Mouse (Mus musculus): ENCODE measurements around the gene Dcun1d5. TPM values are rescaled to one million over a fixed set of nuclear protein-coding genes. Genes with fewer than 3 reads are reported as not detected.
"Not testable (repeated sequence)": the region's sequence is repeated elsewhere in the genome, so short reads cannot be mapped to it uniquely, and the experiment has no call there.

Gene Dcun1d5
- polyA plus RNA-seq, 1 experiment from 2014 or later = 137 TPM

DNA sequence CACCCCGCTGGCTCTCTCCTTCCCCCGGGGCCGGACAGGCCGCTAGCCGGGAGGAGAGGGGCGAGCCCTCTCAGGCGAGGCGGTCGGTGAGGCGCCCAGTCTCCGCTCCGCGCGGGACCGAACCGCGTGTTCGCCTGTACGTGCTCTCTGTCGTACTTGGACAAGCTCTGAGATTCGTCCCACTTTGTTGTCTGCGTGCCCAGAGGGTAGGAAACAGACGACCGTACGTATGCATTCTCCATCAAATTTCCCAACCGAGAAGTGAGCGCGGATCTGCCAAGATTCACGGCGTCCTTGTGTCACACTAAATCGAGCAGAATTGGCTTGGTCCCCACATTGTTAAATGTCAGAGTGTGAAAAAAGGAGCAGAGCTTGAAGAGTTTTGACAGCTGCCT lies 574 bp downstream of the Dcun1d5 start:
- Histone ChIP-seq H3K27me3 (ENCODE audit: control insufficient read depth, insufficient read depth, low read length) (no peaks in the 10 kb centered on the region), H3K4me1 (ENCODE audit: control insufficient read depth, insufficient read depth, low read length) (peaks cover 5% of the 10 kb centered on the region; the same call in 1 of the 2 replicates), H3K27ac (ENCODE audit: low read depth, low read length) (peak overlapping the region; percentile 92; the same call in 1 of the 2 replicates), H3K4me3 (ENCODE audit: low read depth, low read length) (peak overlapping the region; percentile 91), H3K9me3 (ENCODE audit: control insufficient read depth, low read length) (no peaks in the 10 kb centered on the region), H3K36me3 (ENCODE audit: control insufficient read depth, insufficient read depth, low read length) (no peaks in the 10 kb centered on the region), H3K4me2 (ENCODE audit: low read depth) (peak overlapping the region; percentile 87), H3K9ac (ENCODE audit: low read length) (peak overlapping the region; percentile 86)
- DNase-seq (ENCODE audit: low spot score) = peak; percentile 41
- WGBS = under 1% methylated on average over 27 of the region's 31 CpGs
- ATAC-seq (ENCODE audit: insufficient read depth, low FRiP score, low TSS enrichment) = peak; percentile 75

DNA sequence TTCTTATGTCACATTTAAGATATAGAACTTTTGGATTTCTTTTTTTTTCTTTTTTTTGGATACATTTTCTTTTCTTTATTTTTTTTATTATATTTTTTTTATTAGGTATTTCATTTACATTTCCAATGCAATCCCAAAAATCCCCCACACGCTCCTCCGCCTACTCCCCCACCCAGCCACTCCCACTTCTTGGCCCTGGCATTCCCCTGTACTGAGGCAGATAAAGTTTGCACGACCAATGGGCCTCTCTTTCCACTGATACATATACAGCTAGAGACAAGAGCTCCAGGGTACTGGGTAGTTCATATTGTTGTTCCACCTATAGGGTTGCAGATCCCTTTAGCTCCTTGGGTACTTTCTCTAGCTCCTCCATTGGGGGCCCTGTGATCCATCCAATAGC lies 6.4 kb downstream of the Dcun1d5 start:
- H3K4me3 ChIP-seq (ENCODE audit: low read depth, low read length); H3K9me3 ChIP-seq (ENCODE audit: control insufficient read depth, low read length); H3K4me2 ChIP-seq (ENCODE audit: low read depth); H3K36me3 ChIP-seq (ENCODE audit: control insufficient read depth, insufficient read depth, low read length); DNase-seq (ENCODE audit: low spot score); ATAC-seq (ENCODE audit: insufficient read depth, low FRiP score, low TSS enrichment); H3K9ac ChIP-seq (ENCODE audit: low read length); H3K27ac ChIP-seq (ENCODE audit: low read depth, low read length); H3K4me1 ChIP-seq (ENCODE audit: control insufficient read depth, insufficient read depth, low read length); H3K27me3 ChIP-seq (ENCODE audit: control insufficient read depth, insufficient read depth, low read length): not testable (repeated sequence)
- WGBS = 94% methylated on average over 3 of the region's 3 CpGs

- peak; percentile 14 for DNase-seq (ENCODE audit: low spot score)
- Histone ChIP-seq H3K36me3 (ENCODE audit: control insufficient read depth, insufficient read depth, low read length) (peaks cover 3% of the 10 kb centered on the region; the same call in 1 of the 2 replicates), H3K4me1 (ENCODE audit: control insufficient read depth, insufficient read depth, low read length) (no peaks in the 10 kb centered on the region), H3K9me3 (ENCODE audit: control insufficient read depth, low read length) (no peaks in the 10 kb centered on the region), H3K9ac (ENCODE audit: low read length) (no peak overlapping the region), H3K4me3 (ENCODE audit: low read depth, low read length) (no peak overlapping the region), H3K4me2 (ENCODE audit: low read depth) (no peak overlapping the region), H3K27ac (ENCODE audit: low read depth, low read length) (no peak overlapping the region), H3K27me3 (ENCODE audit: control insufficient read depth, insufficient read depth, low read length) (no peaks in the 10 kb centered on the region)
- 53% methylated on average over 2 of the region's 2 CpGs for WGBS
- 0 out of 2 replicates have a peak, but pooled peaks have one; percentile 16 for ATAC-seq (ENCODE audit: insufficient read depth, low FRiP score, low TSS enrichment)
Observed at GRCm38 (mm10) chr9:7216240-7216639, 31.9 kb downstream of the Dcun1d5 start.

DNA sequence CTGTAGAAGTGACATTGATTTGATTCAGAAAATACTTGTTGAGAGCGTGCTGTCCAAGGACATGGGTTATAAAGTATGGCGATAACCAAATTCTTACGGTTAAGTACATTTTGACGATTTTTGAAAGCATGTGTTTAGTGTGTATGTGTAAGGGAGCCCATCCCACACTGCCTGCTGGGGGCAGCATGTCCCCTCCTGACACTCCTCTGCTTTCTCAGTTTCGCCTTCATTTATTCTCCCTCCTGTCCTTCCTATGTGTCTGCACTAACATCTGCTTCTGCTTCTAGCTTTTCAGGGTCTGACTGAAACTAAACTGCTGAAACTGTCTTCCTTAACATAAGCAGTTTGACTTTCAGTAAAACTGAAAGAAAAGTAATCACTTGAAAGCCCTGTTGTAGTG lies 36.7 kb downstream of the Dcun1d5 start:
- H3K4me1 ChIP-seq (ENCODE audit: control insufficient read depth, insufficient read depth, low read length) = no peaks in the 10 kb centered on the region
- H3K36me3 ChIP-seq (ENCODE audit: control insufficient read depth, insufficient read depth, low read length) = no peaks in the 10 kb centered on the region
- H3K4me2 ChIP-seq (ENCODE audit: low read depth) = no peak overlapping the region
- no peak for DNase-seq (ENCODE audit: low spot score)
- H3K4me3 ChIP-seq (ENCODE audit: low read depth, low read length) = no peak overlapping the region
- H3K27me3 ChIP-seq (ENCODE audit: control insufficient read depth, insufficient read depth, low read length) = no peaks in the 10 kb centered on the region
- no peak overlapping the region for H3K27ac ChIP-seq (ENCODE audit: low read depth, low read length)
- ATAC-seq (ENCODE audit: insufficient read depth, low FRiP score, low TSS enrichment) = no peak
- H3K9me3 ChIP-seq (ENCODE audit: control insufficient read depth, low read length) = no peaks in the 10 kb centered on the region
- WGBS = 89% methylated on average over 5 of the region's 5 CpGs
- H3K9ac ChIP-seq (ENCODE audit: low read length) = no peak overlapping the region

GRCm38 (mm10) chr9:7221460-7221859 lies 37.1 kb downstream of the Dcun1d5 start:
- no peaks in the 10 kb centered on the region for H3K9me3 ChIP-seq (ENCODE audit: control insufficient read depth, low read length)
- no peak overlapping the region for H3K9ac ChIP-seq (ENCODE audit: low read length)
- H3K27ac ChIP-seq (ENCODE audit: low read depth, low read length) = no peak overlapping the region
- H3K4me2 ChIP-seq (ENCODE audit: low read depth) = no peak overlapping the region
- H3K4me3 ChIP-seq (ENCODE audit: low read depth, low read length) = no peak overlapping the region
- ATAC-seq (ENCODE audit: insufficient read depth, low FRiP score, low TSS enrichment) (no peak), DNase-seq (ENCODE audit: low spot score) (no peak)
- H3K36me3 ChIP-seq (ENCODE audit: control insufficient read depth, insufficient read depth, low read length) = no peaks in the 10 kb centered on the region
- H3K4me1 ChIP-seq (ENCODE audit: control insufficient read depth, insufficient read depth, low read length) = no peaks in the 10 kb centered on the region
- H3K27me3 ChIP-seq (ENCODE audit: control insufficient read depth, insufficient read depth, low read length) = no peaks in the 10 kb centered on the region
- WGBS = 89% methylated on average over 7 of the region's 7 CpGs

GRCm38 (mm10) chr9:7238619-7239018 lies 54.3 kb downstream of the Dcun1d5 start:
- Histone ChIP-seq H3K27me3 (ENCODE audit: control insufficient read depth, insufficient read depth, low read length) (no peaks in the 10 kb centered on the region), H3K4me3 (ENCODE audit: low read depth, low read length) (no peak overlapping the region), H3K4me1 (ENCODE audit: control insufficient read depth, insufficient read depth, low read length) (no peaks in the 10 kb centered on the region), H3K27ac (ENCODE audit: low read depth, low read length) (no peak overlapping the region), H3K9me3 (ENCODE audit: control insufficient read depth, low read length) (no peaks in the 10 kb centered on the region), H3K9ac (ENCODE audit: low read length) (no peak overlapping the region), H3K36me3 (ENCODE audit: control insufficient read depth, insufficient read depth, low read length) (no peaks in the 10 kb centered on the region), H3K4me2 (ENCODE audit: low read depth) (no peak overlapping the region)
- ATAC-seq (ENCODE audit: insufficient read depth, low FRiP score, low TSS enrichment) (no peak), DNase-seq (ENCODE audit: low spot score) (no peak)
- 100% methylated on average over 1 of the region's 1 CpGs for WGBS

- no peak for ATAC-seq (ENCODE audit: insufficient read depth, low FRiP score, low TSS enrichment)
- 85% methylated on average over 2 of the region's 2 CpGs for WGBS
- no peak for DNase-seq (ENCODE audit: low spot score)
- no peaks in the 10 kb centered on the region for H3K9me3 ChIP-seq (ENCODE audit: control insufficient read depth, low read length)
- H3K4me2 ChIP-seq (ENCODE audit: low read depth) = no peak overlapping the region
- H3K9ac ChIP-seq (ENCODE audit: low read length) = no peak overlapping the region
- H3K36me3 ChIP-seq (ENCODE audit: control insufficient read depth, insufficient read depth, low read length) = no peaks in the 10 kb centered on the region
- H3K4me3 ChIP-seq (ENCODE audit: low read depth, low read length) = no peak overlapping the region
- H3K27me3 ChIP-seq (ENCODE audit: control insufficient read depth, insufficient read depth, low read length) = no peaks in the 10 kb centered on the region
- no peak overlapping the region for H3K27ac ChIP-seq (ENCODE audit: low read depth, low read length)
- H3K4me1 ChIP-seq (ENCODE audit: control insufficient read depth, insufficient read depth, low read length) = no peaks in the 10 kb centered on the region
Observed at GRCm38 (mm10) chr9:7239967-7240366, 55.6 kb downstream of the Dcun1d5 start.

DNA sequence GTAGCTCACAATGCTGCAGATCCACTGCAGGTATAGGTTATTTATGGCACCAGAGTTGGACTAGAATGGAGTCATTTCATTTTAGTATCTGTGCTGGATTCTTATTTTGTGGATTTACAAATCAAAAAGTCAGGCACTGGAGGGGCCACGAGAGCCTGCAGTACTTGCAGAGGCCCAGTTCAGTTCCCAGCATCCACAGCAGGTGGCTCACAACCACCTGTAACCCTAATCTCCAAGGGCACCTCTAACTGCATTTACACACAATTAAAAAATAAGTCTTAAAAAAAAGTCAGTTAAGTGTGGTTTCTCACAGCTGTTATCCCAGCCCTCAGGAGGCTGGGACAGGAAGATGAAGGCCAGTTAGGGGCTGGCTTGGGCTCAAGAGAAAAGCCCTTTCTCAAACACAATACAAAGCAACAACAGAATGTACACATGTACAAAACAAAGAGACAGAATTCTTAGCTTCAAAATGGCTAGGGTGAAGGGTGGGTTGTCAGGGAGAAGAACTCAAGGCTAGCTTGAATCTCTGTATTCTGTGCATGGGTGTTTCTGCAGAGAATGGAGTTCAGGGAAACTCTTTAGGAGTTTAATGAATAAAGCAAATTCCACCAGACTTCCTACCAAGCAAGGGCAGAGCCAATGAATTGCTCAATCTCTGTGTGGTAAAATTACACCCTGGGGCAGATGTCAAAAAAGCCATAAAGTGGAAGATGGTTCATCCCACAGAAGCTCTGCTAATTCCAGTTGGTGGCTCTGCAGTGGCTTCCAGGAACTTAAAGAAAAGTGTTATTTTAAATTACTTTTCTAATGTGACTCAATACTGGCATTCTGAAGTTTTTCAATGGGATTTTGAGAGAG lies 68.7 kb downstream of the Dcun1d5 start:
- H3K4me3 ChIP-seq (ENCODE audit: low read depth, low read length) = no peak overlapping the region
- H3K36me3 ChIP-seq (ENCODE audit: control insufficient read depth, insufficient read depth, low read length) = no peaks in the 10 kb centered on the region
- DNase-seq (ENCODE audit: low spot score) (no peak), ATAC-seq (ENCODE audit: insufficient read depth, low FRiP score, low TSS enrichment) (no peak)
- no peak overlapping the region for H3K9ac ChIP-seq (ENCODE audit: low read length)
- H3K27ac ChIP-seq (ENCODE audit: low read depth, low read length) = no peak overlapping the region
- H3K4me2 ChIP-seq (ENCODE audit: low read depth) = no peak overlapping the region
- H3K27me3 ChIP-seq (ENCODE audit: control insufficient read depth, insufficient read depth, low read length) = no peaks in the 10 kb centered on the region
- 79% methylated on average over 1 of the region's 1 CpGs for WGBS
- H3K4me1 ChIP-seq (ENCODE audit: control insufficient read depth, insufficient read depth, low read length) = no peaks in the 10 kb centered on the region
- H3K9me3 ChIP-seq (ENCODE audit: control insufficient read depth, low read length) = no peaks in the 10 kb centered on the region

Measured in neural tube, embryonic 11.5 days (tissue).